Mouse (Mus musculus): ENCODE measurements around the gene Lgr5. TPM values are rescaled to one million over a fixed set of nuclear protein-coding genes. Genes with fewer than 3 reads are reported as not detected.

The Lgr5 gene
- 3.7 and 4.4 TPM in 2 replicates for polyA plus RNA-seq (2015; fragmentation: Nextera tagmentation; extraction: Ambion mirVana)

DNA sequence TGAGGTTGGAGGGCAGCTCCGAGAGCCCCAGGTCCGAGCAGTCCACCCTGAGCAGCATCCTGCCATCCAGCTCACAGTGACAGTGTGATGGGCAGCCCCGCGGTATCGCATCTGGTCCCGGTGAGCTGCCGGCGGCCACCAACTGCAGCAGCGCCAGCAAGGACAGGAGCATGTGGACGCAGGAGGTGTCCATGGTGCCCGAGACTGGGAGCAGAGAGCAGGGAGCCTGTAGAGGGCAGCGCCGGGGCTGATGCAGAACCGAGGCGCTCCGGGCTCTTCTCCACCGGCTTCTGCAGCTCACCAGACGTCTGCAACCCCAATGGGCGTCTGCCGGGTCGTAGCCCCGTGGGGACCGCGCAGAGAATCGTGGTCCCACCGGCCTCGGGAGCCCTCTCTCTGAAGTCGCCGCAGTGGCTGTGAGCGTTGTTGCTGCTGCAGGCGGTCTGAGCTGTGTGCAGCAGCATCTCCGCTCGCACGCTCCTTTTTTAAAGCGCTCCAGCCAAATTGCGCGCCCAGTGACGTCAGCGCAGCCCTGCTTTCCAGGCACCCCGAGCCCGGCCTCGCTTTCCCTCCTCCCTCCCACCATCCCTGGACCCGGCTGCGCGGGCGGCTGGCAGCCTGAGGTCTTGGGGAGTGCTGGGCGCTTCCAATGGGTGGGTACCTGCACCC lies at the start of gene Lgr5:
Gene Lgr5 (minus strand): TSS at position 480 of the 669 bp plus-strand sequence.
- H3K4me3 ChIP-seq (replicated peaks; ENCODE audit: low read depth, low read length) = peak within 1 kb of the TSS; percentile 49
- H3K27me3 ChIP-seq (ENCODE audit: insufficient read depth, low read length) = peaks cover 32% of the 10 kb centered on the region
- H3K9ac ChIP-seq (ENCODE audit: low read depth, low read length) = peak within 1 kb of the TSS; percentile 40; the same call in 1 of the 2 replicates
- WGBS = under 1% methylated on average over 47 of the region's 47 CpGs
- peaks cover 11% of the 10 kb centered on the region; the same call in 1 of the 2 replicates for H3K4me1 ChIP-seq (replicated peaks; ENCODE audit: insufficient read depth, low read length)
- peak; percentile 52 for TF ChIP-seq CTCF (IDR thresholded peaks at IDR 0.05; ENCODE audit: low read depth)
- no peaks in the 10 kb centered on the region for H3K36me3 ChIP-seq (ENCODE audit: insufficient read depth, low read length)
- H3K4me2 ChIP-seq (ENCODE audit: low read length) = peak within 1 kb of the TSS; percentile 89
- DNase-seq (ENCODE audit: low spot score) (peak; percentile 85), ATAC-seq (replicated peaks; ENCODE audit: low FRiP score, low read depth) (peak; percentile 74)
- H3K9me3 ChIP-seq (replicated peaks; ENCODE audit: low read length) = no peaks in the 10 kb centered on the region
- H3K27ac ChIP-seq = 0 out of 2 replicates have a peak within 1 kb of the TSS, but pooled peaks have one; percentile 25

DNA sequence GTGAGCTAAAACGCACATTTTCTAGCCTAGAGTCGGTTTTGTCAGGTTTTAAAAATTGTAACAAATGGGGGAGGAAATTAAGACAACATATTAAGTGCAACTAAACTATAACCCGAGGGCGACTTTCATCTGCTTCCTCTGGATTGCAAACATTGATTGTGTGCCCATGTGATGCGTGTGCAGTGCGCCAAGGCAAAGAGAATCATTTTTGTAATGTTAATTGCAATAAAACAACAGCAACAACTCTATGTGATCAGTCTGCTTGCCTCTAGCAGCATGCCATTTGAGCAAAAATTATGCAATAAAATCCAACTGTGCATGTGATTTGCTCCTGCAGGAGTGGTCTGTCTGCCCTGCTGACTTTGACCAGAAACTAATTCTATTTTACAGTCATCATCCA lies 39.1 kb upstream of the Lgr5 start:
- no peak overlapping the region for H3K4me2 ChIP-seq (ENCODE audit: low read length)
- no peak overlapping the region for H3K4me3 ChIP-seq (replicated peaks; ENCODE audit: low read depth, low read length)
- no peaks in the 10 kb centered on the region for H3K27me3 ChIP-seq (ENCODE audit: insufficient read depth, low read length)
- 77% methylated on average over 6 of the region's 6 CpGs for whole genome bisulfite sequencing
- ATAC-seq (replicated peaks; ENCODE audit: low FRiP score, low read depth) (no peak), DNase-seq (ENCODE audit: low spot score) (no peak)
- TF ChIP-seq CTCF (IDR thresholded peaks at IDR 0.05; ENCODE audit: low read depth) = no peak
- H3K36me3 ChIP-seq (ENCODE audit: insufficient read depth, low read length) = no peaks in the 10 kb centered on the region
- no peak overlapping the region for H3K27ac ChIP-seq
- no peaks in the 10 kb centered on the region for H3K4me1 ChIP-seq (replicated peaks; ENCODE audit: insufficient read depth, low read length)
- H3K9ac ChIP-seq (ENCODE audit: low read depth, low read length) = no peak overlapping the region
- H3K9me3 ChIP-seq (replicated peaks; ENCODE audit: low read length) = no peaks in the 10 kb centered on the region

DNA sequence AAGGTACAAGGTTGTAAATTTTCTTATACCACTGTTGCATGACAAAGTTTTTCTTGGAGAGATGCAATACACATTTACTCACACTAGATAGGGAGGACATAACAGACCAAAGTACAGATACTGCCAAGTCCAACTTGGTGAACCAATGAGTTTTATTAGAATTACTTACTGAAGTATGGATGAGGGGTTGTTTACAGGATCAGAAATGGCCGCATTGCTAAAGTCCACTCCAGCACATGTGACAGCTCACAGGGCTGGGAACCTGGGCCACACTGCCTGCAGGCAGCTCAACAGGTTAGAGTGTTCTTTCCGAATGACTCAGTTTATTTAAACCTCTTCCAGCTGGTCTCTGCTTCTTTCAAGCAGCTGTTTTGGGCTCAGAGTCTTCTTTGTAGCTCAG lies 37.4 kb upstream of the Lgr5 start:
- TF ChIP-seq CTCF (IDR thresholded peaks at IDR 0.05; ENCODE audit: low read depth) = no peak
- Histone ChIP-seq H3K4me1 (replicated peaks; ENCODE audit: insufficient read depth, low read length) (no peaks in the 10 kb centered on the region), H3K9me3 (replicated peaks; ENCODE audit: low read length) (no peaks in the 10 kb centered on the region), H3K9ac (ENCODE audit: low read depth, low read length) (no peak overlapping the region), H3K27ac (no peak overlapping the region), H3K27me3 (ENCODE audit: insufficient read depth, low read length) (no peaks in the 10 kb centered on the region), H3K4me2 (ENCODE audit: low read length) (no peak overlapping the region), H3K36me3 (ENCODE audit: insufficient read depth, low read length) (no peaks in the 10 kb centered on the region), H3K4me3 (replicated peaks; ENCODE audit: low read depth, low read length) (no peak overlapping the region)
- no peak for ATAC-seq (replicated peaks; ENCODE audit: low FRiP score, low read depth)
- WGBS = 76% methylated on average over 2 of the region's 2 CpGs
- DNase-seq (ENCODE audit: low spot score) = no peak

GRCm38 (mm10) chr10:115623956-115624671 lies 36.5 kb upstream of the Lgr5 start:
- Histone ChIP-seq H3K9ac (ENCODE audit: low read depth, low read length) (no peak overlapping the region), H3K27me3 (ENCODE audit: insufficient read depth, low read length) (no peaks in the 10 kb centered on the region), H3K4me2 (ENCODE audit: low read length) (no peak overlapping the region), H3K4me1 (replicated peaks; ENCODE audit: insufficient read depth, low read length) (no peaks in the 10 kb centered on the region), H3K4me3 (replicated peaks; ENCODE audit: low read depth, low read length) (no peak overlapping the region), H3K27ac (no peak overlapping the region), H3K9me3 (replicated peaks; ENCODE audit: low read length) (no peaks in the 10 kb centered on the region), H3K36me3 (ENCODE audit: insufficient read depth, low read length) (no peaks in the 10 kb centered on the region)
- WGBS = 40% methylated on average over 15 of the region's 15 CpGs
- no peak for TF ChIP-seq CTCF (IDR thresholded peaks at IDR 0.05; ENCODE audit: low read depth)
- no peak for ATAC-seq (replicated peaks; ENCODE audit: low FRiP score, low read depth)
- DNase-seq (ENCODE audit: low spot score) = peak; percentile 41

DNA sequence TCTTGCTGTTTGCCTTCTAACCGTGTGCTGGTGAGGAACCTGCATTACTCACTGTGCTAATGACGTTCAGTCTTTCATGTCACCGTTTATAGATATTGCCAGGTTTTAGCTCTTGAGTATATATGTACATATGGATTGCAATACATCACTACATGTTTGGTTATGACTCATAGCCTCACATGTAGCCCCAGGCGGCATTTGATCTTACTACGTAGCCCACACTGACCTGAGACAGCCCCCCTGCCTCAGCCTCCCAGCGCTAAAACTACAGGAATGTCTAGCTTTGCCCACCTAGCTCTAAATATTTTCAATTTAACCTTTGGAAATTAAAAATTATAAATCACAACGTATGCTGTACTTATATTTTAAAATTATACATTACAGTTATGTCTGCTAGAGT lies 35.9 kb upstream of the Lgr5 start:
- 83% methylated on average over 7 of the region's 7 CpGs for WGBS
- TF ChIP-seq CTCF (IDR thresholded peaks at IDR 0.05; ENCODE audit: low read depth) = no peak
- no peak for DNase-seq (ENCODE audit: low spot score)

GRCm38 (mm10) chr10:115618288-115618856 lies 30.8 kb upstream of the Lgr5 start:
- peak overlapping the region; percentile 42 for H3K4me2 ChIP-seq (ENCODE audit: low read length)
- H3K9ac ChIP-seq (ENCODE audit: low read depth, low read length) = no peak overlapping the region
- H3K36me3 ChIP-seq (ENCODE audit: insufficient read depth, low read length) = no peaks in the 10 kb centered on the region
- H3K27ac ChIP-seq = no peak overlapping the region
- H3K4me1 ChIP-seq (replicated peaks; ENCODE audit: insufficient read depth, low read length) = no peaks in the 10 kb centered on the region
- no peaks in the 10 kb centered on the region for H3K9me3 ChIP-seq (replicated peaks; ENCODE audit: low read length)
- WGBS = 23% methylated on average over 15 of the region's 15 CpGs
- no peak for DNase-seq (ENCODE audit: low spot score)
- no peaks in the 10 kb centered on the region for H3K27me3 ChIP-seq (ENCODE audit: insufficient read depth, low read length)
- 0 out of 2 replicates have a peak, but pooled peaks have one; percentile 29 for ATAC-seq (replicated peaks; ENCODE audit: low FRiP score, low read depth)
- H3K4me3 ChIP-seq (replicated peaks; ENCODE audit: low read depth, low read length) = 0 out of 2 replicates have a peak overlapping the region, but pooled peaks have one; percentile 13
- TF ChIP-seq CTCF (IDR thresholded peaks at IDR 0.05; ENCODE audit: low read depth) = no peak

More for the DNA sequence above, 35.9 kb upstream of the Lgr5 start:
- H3K27me3 ChIP-seq (ENCODE audit: insufficient read depth, low read length) = no peaks in the 10 kb centered on the region
- no peak overlapping the region for H3K9ac ChIP-seq (ENCODE audit: low read depth, low read length)
- no peak for ATAC-seq (replicated peaks; ENCODE audit: low FRiP score, low read depth)
- no peak overlapping the region for H3K4me3 ChIP-seq (replicated peaks; ENCODE audit: low read depth, low read length)
- no peaks in the 10 kb centered on the region for H3K4me1 ChIP-seq (replicated peaks; ENCODE audit: insufficient read depth, low read length)
- no peaks in the 10 kb centered on the region for H3K9me3 ChIP-seq (replicated peaks; ENCODE audit: low read length)
- no peak overlapping the region for H3K4me2 ChIP-seq (ENCODE audit: low read length)
- no peaks in the 10 kb centered on the region for H3K36me3 ChIP-seq (ENCODE audit: insufficient read depth, low read length)
- no peak overlapping the region for H3K27ac ChIP-seq

Data from kidney, postnatal 0 days (tissue).